Mouse (Mus musculus): ENCODE measurements at regions not wholly inside any gene's neighbourhood (a gene's known extent, or its start where the extent isn't known, plus 50 kb on each side); places are given as distances from the start of the nearest gene placed in this dataset.
A peak's percentile ranks its signal among the peaks of the same experiment; 100 is the strongest.

- peak; percentile 62 for DNase-seq
Observed at GRCm38 (mm10) chr4:149844971-149845370, 70.9 kb upstream of the Slc25a33 start.

DNA sequence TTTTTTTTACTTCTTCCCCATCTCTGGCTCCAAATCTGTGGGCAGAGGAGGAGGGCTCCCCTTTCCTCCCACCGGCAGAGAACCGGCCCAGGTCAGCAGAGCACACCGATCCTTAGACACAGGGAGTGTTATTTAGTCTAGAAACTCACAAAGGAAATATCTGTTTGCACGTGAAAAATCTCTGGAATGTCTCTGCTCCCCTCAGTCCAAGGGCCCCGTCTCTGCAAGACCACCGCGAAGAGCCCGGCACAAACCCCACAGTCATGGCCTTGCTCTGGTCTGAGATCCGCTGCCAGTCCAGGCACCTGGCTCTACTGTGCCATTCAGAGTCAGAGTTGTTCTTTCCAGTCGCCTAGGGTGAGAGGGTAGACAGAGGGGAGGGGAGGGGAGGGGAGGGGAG lies 69.7 kb upstream of the Slc25a33 start:
- no peak for DNase-seq

GRCm38 (mm10) chr4:149842906-149843305 lies 68.8 kb upstream of the Slc25a33 start:
- no peak for DNase-seq

DNA sequence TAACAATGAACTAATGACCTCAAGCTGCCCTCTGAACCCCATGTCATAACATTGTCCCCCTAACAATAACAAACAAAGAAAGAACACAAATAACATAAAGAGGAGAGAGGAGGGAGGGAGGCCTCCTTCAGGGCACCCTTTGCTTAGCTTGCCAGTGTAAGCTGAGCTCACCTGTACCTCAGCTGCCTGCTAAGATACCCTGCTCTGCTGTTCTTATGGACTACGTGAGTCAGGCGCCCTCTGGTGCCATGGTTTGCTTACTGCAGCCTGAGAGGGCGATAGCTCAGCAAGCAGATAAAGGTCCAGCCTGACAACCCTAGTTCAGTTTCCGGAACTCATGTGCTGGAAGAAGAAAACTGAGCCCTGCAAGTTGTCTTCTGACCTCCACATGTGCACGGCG lies 67.8 kb upstream of the Slc25a33 start:
- DNase-seq = peak; percentile 70

DNA sequence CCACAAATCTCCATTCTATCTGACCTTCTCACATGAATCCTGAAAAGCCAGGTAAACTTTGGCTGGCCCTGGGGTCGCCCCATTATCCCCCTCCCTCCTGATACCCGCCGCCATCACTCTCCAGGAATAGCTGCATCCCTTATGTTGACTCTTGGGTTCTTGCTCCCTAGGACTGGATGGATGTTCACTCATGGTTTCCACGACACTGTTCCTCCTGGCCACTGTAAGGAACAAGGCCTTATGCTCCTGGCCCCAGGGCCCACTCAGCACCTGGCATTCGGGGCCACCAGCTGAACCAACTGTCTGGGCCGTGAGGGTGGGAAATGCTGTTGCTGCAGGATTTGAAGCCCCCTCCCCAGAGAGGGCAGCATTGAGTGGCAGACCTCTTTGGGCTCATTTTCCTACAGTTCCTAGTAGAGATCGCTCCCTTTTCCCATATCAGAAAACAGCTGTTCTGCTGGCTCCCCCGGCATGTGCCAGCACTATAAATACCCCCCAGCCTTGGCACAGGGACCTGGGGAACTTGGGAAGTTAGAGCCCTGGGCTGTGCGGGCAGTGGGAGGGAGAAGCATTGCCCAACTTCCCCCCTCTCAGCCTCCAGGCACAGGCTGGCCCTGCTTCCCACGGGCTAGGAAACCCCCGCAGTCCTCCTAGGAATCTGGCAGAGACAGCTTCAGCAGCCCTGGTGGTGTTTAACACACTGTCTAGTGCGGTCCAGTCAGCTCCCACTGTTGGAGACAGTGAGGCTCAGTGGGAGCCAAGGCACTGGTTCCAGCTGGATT lies 66.6 kb upstream of the Slc25a33 start:
- DNase-seq = no peak

GRCm38 (mm10) chr4:149838682-149839081 lies 64.6 kb upstream of the Slc25a33 start:
- peak; percentile 52 for DNase-seq

DNA sequence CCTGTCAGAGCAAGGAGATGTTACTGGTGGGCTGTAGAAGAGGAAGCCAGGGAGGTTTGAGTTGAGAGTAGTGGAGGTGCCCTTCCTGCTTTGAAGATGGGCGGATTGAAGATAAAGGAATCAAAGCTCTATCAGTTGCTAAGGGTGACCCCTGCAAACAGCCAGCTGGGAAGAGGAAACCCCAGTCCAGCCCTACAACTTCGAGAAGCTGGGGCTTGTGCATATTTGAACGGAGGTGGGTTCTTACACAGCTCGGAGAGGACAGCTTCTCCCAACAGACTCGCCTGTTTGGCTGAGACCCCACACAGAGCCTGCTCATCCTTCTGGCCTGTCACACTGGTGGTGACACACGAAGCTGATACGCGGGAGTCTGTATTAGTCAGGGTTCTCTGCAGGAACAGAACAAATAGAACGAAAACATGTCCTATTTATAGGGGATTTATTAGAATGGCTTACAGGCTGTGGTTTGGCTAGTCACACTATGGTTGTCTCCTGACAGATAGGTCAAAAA lies 60.6 kb upstream of the Slc25a33 start:
- no peak for DNase-seq

DNA sequence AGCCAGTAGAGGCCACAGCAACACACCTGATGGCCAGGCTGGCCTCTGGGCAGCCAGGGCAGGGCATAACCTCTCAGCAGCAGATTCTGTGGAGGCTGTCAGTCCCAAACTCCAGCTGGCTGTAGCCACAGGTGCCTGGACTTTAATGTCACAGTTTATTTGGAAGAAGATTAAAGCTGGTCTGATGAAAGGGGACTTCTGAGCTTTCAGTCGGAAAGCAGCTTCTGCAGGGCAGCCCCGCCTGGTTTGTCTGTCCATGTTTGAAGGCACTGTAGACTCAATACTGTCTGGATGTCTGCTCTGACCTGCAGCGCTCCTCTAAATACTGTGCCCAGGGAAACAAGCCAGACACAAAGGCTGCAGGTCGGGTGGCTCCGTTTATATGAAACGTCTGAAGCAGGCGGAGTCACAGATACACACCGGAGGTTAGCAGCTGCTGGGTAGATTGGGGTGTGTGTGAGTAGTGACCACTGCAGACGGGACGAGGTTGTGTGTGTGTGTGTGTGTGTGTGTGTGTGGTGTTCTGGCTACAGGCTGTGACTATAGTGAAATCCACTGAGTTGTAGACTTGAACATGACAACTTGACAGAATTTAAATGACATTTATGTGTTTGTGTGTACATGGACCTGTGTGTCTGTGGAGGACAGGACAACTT lies 58.5 kb upstream of the Slc25a33 start:
- no peak for DNase-seq

DNA sequence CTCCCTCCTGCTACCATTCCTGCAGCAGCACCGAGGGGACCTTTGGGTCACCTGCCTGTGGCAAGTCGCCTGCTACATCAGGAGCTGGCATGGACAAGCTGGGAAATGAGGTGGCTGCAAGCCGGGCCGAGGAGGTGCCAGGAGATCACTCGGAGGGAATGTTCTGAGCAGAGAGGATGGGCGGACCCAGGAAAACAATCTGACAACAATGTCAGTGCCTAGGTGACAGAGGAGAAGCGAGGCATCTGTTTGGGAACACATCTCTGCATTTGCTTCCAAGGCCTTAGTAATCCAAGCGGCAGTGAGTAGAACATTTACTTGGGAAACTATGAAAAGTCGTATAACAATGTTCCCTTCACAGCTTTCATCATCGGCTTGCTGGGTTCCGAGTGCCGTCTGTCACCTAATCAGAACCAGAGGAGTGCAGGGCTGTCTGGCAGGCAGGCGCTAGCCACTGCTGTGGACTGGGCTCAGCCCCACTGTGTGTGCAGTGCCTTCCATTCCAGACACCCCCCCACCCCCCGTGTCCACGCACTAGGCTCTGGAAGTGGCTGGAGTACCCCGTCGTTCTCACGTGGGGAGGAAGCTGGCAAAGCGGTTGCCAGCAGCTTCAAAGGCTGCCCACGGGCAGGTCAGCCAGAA lies 56.6 kb upstream of the Slc25a33 start:
- DNase-seq = no peak

- DNase-seq = no peak
Observed at GRCm38 (mm10) chr4:149829964-149830363, 55.9 kb upstream of the Slc25a33 start.

DNA sequence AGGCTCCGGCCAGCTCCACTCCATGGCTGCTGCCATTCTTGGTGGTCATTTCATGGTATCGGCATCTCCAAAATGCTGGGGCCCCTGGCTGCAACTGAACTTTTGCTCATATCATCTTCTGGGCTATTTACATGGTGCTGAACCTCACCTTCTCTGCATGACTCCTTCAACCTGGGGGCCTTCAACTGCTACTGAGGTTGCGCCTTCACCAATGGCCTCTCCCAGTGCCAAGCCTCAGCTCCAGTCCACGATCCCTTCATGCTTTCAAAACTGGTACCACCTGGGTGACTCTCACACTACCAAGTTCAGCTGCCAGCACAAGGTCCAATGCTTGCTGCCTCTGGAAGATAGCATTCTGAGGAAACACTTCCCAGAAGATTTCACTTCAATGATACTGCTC lies 53.7 kb upstream of the Slc25a33 start:
- DNase-seq = no peak
